Comparison of ENCODE assay signal across 9 mouse cellular contexts in genomic region chr11:7056121-7056520, GRCm38 (mm10). TPM values are rescaled to one million over a fixed set of nuclear protein-coding genes. Genes with fewer than 3 reads are reported as not detected.
A peak's percentile ranks its signal among the peaks of the same experiment; 100 is the strongest.
DNase-seq lines count a peak whose midpoint lies in the region; ATAC-seq and TF ChIP-seq lines count a peak whose summit lies in the region.
"Had no signal": no experiment of that assay in that cellular context is flagged by ENCODE, and none has a peak within 500 bp of the region (broad histone marks: within the 10 kb centered on the region; RNA-seq: fewer than 3 reads in every experiment).

No protein-coding gene starts in this region.

- intact Hi-C loops in heart, postnatal 25 days (cut with DNase I) = no loop called here

- H3K4me3 ChIP-seq in heart, embryonic 15.5 days = peak overlapping the region; percentile 23; the same call in 1 of the 2 replicates
- no peak overlapping the region for H3K4me3 ChIP-seq in midbrain, postnatal 0 days (ENCODE audit: low read depth, low read length)

- peak overlapping the region; percentile 52 for H3K4me2 ChIP-seq in heart, embryonic 15.5 days
- peak overlapping the region; percentile 4 for H3K4me2 ChIP-seq in midbrain, postnatal 0 days (ENCODE audit: low read depth, low read length, poor library complexity, severe bottlenecking)

- peak; percentile 40 to 50 for DNase-seq in heart, adult 18-20 months
- DNase-seq in heart, postnatal 25 days (ENCODE audit: low spot score) = no peak
- DNase-seq in cerebellum, postnatal 36 days = peak; percentile 58 to 68
- DNase-seq in midbrain, postnatal 0 days (ENCODE audit: low spot score) = peak; percentile 70
- DNase-seq in thymus, postnatal 14 days = no peak
- no peak for DNase-seq in urinary bladder, postnatal 25 days (ENCODE audit: low spot score)

- H3K36me3 ChIP-seq in heart, embryonic 15.5 days = no peaks in the 10 kb centered on the region
- no peaks in the 10 kb centered on the region for H3K36me3 ChIP-seq in midbrain, postnatal 0 days (ENCODE audit: insufficient read depth, low read length)

- ATAC-seq in heart, embryonic 15.5 days (replicated peaks; ENCODE audit: insufficient number of reproducible peaks, insufficient read depth, low FRiP score, low read depth) = peak; percentile 38
- peak; percentile 66; the same call in 1 of the 2 replicates for ATAC-seq in midbrain, postnatal 0 days (ENCODE audit: low FRiP score)
- ATAC-seq in megakaryocyte progenitor cell, adult 5-6 weeks (replicated peaks; ENCODE audit: poor library complexity) = no peak
- ATAC-seq: lung, postnatal 0 days had no signal

- peaks cover 21% of the 10 kb centered on the region for H3K4me1 ChIP-seq in heart, embryonic 15.5 days (replicated peaks)
- H3K4me1 ChIP-seq in midbrain, postnatal 0 days (ENCODE audit: insufficient read depth, low read length) = peaks cover 18% of the 10 kb centered on the region

- H3K27ac ChIP-seq in heart, embryonic 15.5 days = peak overlapping the region; percentile 90
- H3K27ac ChIP-seq in midbrain, postnatal 0 days (ENCODE audit: low read depth, low read length) = peak overlapping the region; percentile 72

- no peaks in the 10 kb centered on the region for H3K9me3 ChIP-seq in heart, embryonic 15.5 days (replicated peaks)
- no peaks in the 10 kb centered on the region for H3K9me3 ChIP-seq in midbrain, postnatal 0 days (ENCODE audit: low read length)

- peak overlapping the region; percentile 5; the same call in 1 of the 2 replicates for H3K9ac ChIP-seq in heart, embryonic 15.5 days
- H3K9ac ChIP-seq in midbrain, postnatal 0 days (replicated peaks; ENCODE audit: low read length, poor library complexity, severe bottlenecking) = no peak overlapping the region

- 3% methylated on average over 11 of the region's 11 CpGs for WGBS in heart, embryonic 15.5 days
- 8% methylated on average over 11 of the region's 11 CpGs for WGBS in midbrain, postnatal 0 days

- peaks cover 49% of the 10 kb centered on the region for H3K27me3 ChIP-seq in heart, embryonic 15.5 days
- peaks cover 4% of the 10 kb centered on the region; the same call in 1 of the 2 replicates for H3K27me3 ChIP-seq in midbrain, postnatal 0 days (ENCODE audit: insufficient read depth, low read length)

- no peak for TF ChIP-seq CTCF in midbrain, postnatal 0 days (IDR thresholded peaks at IDR 0.05)

RNA-seq across cellular contexts. Expression of gene Adcy1, which starts 7.2 kb away (rescaled TPM):
- total RNA-seq in heart, adult 18-20 months (2021) = 1 to 10 TPM; 1.3 to 2.0 TPM
- 1 to 10 TPM; 2.2 to 2.5 TPM for total RNA-seq in heart, postnatal 25 days (2021)
- 0.50 and 0.85 TPM in 2 replicates for polyA plus RNA-seq in heart, embryonic 15.5 days (2015; fragmentation: Nextera tagmentation; extraction: Ambion mirVana)
- 140 and 142 TPM in 2 replicates for total RNA-seq in midbrain, postnatal 0 days (2014; rRNA removed)
- polyA plus RNA-seq in midbrain, postnatal 0 days (2015; fragmentation: Nextera tagmentation; extraction: Ambion mirVana) = 12.2 and 12.6 TPM in 2 replicates
- total RNA-seq in megakaryocyte progenitor cell, adult 5-6 weeks (2015) = 0.02 TPM in 1 of 2 replicates, not detected in the other
- total RNA-seq in megakaryocyte progenitor cell, adult 5-6 weeks (2017) = not detected in 2 replicates

Comparison
In these comparisons a context has a peak if more than half of its experiments do, and no peak if none do; other contexts are left out.
1. DNase-seq: peak in heart, adult 18-20 months (2 of 2), cerebellum, postnatal 36 days (2 of 2) and midbrain, postnatal 0 days (single experiment); none in heart, postnatal 25 days (single experiment), thymus, postnatal 14 days (single experiment) and urinary bladder, postnatal 25 days (single experiment).
2. RNA of gene Adcy1, which starts 7.2 kb away (total RNA-seq): 140 to 142 TPM in midbrain, postnatal 0 days; 2.2 to 2.5 TPM in heart, postnatal 25 days, 1.3 to 2.0 TPM in heart, adult 18-20 months and 0.02 TPM in megakaryocyte progenitor cell, adult 5-6 weeks; every median in the first group is over 10 times any median in the second.